Mouse (Mus musculus): ENCODE results near the gene Sema4b.

Sema4b gene

DNA sequence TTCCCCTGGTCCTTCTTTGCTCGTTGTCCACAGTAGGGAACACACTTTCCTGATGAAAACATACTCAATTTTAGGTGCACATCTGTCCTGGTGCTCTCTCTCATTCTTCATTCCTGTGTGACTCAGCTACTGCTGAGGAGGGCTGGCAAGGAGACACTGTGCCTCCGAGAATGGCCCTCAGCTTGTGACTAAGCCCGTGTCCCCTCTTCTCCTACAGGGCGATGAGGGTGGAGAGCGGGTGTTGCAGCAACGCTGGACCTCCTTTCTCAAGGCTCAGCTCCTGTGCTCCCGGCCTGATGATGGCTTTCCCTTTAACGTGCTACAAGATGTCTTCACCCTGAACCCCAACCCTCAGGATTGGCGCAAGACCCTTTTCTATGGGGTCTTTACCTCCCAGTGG is 32.0 kb downstream of the Sema4b start:
- no peak for DNase-seq (ENCODE audit: low spot score)

DNA sequence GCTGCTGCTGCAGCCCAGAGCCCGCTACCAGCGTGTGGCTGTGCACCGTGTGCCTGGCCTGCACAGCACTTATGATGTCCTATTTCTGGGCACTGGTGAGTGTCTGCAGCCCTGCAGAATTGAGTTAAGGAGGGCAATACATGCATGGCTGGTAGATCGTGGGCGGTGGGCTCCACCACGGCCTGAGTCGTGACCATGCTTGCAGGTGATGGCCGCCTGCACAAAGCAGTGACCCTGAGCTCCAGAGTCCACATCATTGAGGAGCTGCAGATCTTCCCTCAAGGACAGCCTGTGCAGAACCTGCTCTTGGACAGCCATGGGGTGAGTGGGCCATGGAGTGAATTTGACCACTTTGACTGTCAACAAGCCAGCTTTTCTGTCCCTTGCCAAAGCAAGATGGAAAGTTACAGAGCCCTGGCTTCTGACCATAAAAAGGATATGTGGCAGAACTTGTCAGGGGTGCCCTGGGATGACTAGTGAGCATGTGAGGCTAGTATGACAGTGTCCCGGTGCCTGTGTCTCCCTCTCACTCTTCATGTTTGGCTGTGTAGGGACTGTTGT is 33.7 kb downstream of the Sema4b start:
- DNase-seq (ENCODE audit: low spot score) = no peak

DNA sequence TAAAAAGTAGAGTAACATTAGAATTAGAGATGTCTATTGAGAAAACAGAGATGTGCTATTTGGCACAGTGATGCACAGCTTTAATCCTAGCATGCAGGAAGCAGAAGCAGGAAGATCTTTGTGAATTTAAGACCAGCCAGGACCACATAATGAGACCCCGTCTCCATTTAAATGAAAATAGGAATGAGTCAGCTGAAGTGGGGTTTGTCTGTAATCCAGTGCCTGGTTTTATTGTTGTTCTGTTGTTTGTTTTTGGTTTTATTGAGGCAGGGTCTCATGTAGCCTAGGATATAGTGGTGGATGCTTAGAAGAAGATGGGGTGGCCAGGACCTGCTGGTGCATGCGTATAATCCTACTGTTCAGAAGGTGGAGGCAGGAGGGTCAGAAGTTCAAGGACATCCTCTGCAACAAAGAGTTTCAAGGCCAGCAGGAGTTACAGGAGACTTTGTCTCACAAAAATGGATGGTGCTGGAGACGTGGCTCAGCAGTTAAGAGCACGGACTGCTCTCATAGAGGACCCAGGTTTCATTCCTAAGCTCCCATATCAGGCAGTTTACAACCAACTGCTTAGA is 34.6 kb downstream of the Sema4b start:
- no peak for DNase-seq (ENCODE audit: low spot score)

- no peak for DNase-seq (ENCODE audit: low spot score)
Measured at GRCm38 (mm10) chr7:80227065-80227464, 40.4 kb downstream of the Sema4b start.

GRCm38 (mm10) chr7:80230196-80230595 is 43.6 kb downstream of the Sema4b start:
- DNase-seq (ENCODE audit: low spot score) = no peak

- DNase-seq (ENCODE audit: low spot score) = no peak
Measured at GRCm38 (mm10) chr7:80231971-80232488, 45.4 kb downstream of the Sema4b start.

GRCm38 (mm10) chr7:80232489-80233029 is 45.9 kb downstream of the Sema4b start, which contains the start of the genes Cib1 and Gdpgp1:
Gene Cib1 (minus strand): TSS chr7:80232813.
Gene Gdpgp1 (plus strand): TSS chr7:80232865.
- peak; percentile 88 for DNase-seq (ENCODE audit: low spot score)

DNA sequence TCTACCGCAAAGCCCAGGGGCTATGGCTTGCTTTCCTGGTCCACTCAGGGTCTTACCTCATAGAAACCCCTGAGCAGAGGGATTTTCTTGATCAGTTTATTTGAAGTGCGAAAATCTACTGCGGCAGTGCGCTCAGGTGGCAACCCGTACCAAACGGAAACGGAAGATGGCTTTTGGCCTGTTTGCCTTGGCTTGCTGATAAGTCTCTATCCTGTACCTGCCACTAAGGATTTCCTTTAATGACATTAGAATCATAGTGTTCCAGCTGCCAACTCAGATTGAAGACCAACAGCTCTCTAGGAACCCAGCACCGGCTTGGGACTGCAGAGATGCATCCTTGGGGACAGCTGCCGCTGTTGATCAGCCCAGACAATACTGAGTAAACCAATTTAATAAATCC is 47.2 kb downstream of the Sema4b start:
- no peak for DNase-seq (ENCODE audit: low spot score)

GRCm38 (mm10) chr7:80238542-80238941 is 51.9 kb downstream of the Sema4b start:
- DNase-seq (ENCODE audit: low spot score) = no peak

DNA sequence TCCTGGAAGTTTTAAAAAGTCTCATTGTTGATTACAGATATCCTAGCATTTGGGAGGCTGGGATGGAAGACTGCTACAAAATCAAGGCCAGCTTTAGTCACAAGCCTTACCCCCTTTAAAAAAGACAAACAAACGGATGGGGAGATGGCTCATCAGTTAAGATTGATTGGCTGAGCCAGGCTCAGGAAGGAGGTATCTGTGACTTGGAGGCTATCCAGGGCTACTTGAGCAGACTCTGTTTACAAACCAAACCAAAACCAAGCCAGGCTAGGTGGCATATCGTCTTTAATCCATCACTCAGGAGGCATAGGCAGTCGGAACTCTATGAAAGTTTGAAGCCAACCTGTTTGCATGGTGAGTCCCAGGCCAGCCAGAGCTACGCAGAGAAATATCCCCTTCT is 55.0 kb downstream of the Sema4b start:
- DNase-seq (ENCODE audit: low spot score) = no peak

DNA sequence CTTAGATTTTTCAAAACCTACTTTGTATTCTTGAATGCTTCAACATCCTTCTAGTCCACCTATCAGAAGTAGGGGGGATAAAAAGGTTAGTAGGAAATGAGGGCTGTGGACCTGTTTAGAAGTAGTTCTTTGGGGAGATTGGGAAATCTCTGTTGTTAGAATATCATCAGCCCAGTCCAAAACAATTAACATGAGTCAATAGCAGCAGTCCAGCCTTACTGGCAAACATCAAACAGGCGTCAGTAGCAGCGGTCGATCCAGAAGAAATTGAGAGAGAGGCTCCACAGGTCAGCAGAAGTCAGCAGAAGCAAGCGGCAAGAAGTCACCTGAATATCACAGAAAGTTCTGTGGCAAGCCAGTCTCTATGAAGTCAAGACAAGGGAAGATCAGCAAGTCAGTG is 58.2 kb downstream of the Sema4b start:
- DNase-seq (ENCODE audit: low spot score) = no peak

- peak; percentile 78 for DNase-seq (ENCODE audit: low spot score)
Measured at GRCm38 (mm10) chr7:80246148-80246721, 59.6 kb downstream of the Sema4b start, which contains the start of gene Ttll13. Gene Ttll13 (plus strand): TSS chr7:80246376.

- DNase-seq (ENCODE audit: low spot score) = no peak
Measured at GRCm38 (mm10) chr7:80246859-80247258, 60.2 kb downstream of the Sema4b start.

- no peak for DNase-seq (ENCODE audit: low spot score)
Measured at GRCm38 (mm10) chr7:80252437-80252836, 65.8 kb downstream of the Sema4b start.

GRCm38 (mm10) chr7:80252886-80253285 is 66.2 kb downstream of the Sema4b start:
- no peak for DNase-seq (ENCODE audit: low spot score)

DNA sequence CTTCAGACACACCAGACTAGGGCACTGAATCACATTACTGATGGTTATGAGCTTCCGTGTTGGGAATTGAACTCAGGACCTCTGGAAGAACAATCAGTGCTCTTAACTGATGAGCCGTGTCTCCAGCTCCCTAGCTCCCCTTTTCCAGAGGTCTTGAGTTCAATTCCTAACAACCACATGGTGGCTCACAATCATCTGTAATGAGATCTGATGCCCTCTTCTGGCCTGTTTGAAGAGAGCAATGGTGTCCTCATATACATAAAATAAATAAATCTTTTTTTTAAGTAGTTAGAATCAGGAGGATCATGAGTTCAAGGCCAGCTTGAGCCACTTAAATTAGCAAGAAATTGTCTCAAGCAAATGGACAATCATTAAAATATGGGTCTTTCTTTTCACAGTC is 69.3 kb downstream of the Sema4b start:
- DNase-seq (ENCODE audit: low spot score) = no peak

GRCm38 (mm10) chr7:80257706-80258105 is 71.1 kb downstream of the Sema4b start:
- DNase-seq (ENCODE audit: low spot score) = no peak

DNA sequence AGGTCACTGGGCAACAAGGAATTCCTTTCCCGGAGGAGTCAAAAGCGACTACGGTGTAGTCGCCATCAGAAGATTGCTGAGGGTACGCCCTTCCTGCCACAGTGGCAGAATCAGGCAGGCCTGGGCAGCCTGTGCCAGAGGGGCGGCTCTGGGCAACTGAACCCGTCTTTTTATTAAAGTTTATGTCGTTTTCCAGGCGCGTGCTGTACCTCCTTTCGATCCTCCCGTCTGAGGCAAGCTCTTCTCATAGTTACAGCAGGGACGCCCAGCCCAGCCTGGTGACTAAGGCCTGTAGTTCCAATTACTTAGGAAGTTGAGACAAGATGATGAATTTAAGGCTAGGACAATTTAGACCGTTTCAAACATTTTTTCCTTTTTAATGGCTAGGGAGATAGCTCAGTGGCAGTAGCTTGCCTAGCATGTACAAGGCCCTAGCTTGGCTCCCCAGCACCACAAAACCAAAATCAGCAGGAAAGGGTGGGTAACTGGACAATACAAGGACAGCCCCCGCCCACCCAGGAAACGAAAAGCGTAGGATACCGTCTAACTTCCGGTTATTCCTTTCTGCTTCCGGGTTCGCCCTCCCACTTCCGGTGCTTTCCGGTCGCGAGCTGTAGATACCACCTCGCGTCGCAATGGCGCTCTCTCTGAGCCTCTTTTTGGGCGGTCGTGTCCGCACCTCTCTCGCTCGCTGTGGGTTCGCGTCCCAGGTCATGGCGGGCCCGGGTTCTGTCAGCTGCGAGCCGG is 74.2 kb downstream of the Sema4b start, which contains the start of gene Ngrn:
Ngrn (plus strand) TSS at position 591 of the 747 bp plus-strand sequence.
- peak; percentile 49 for DNase-seq (ENCODE audit: low spot score)

- no peak for DNase-seq (ENCODE audit: low spot score)
Measured at GRCm38 (mm10) chr7:80261372-80261990, 74.8 kb downstream of the Sema4b start.

DNA sequence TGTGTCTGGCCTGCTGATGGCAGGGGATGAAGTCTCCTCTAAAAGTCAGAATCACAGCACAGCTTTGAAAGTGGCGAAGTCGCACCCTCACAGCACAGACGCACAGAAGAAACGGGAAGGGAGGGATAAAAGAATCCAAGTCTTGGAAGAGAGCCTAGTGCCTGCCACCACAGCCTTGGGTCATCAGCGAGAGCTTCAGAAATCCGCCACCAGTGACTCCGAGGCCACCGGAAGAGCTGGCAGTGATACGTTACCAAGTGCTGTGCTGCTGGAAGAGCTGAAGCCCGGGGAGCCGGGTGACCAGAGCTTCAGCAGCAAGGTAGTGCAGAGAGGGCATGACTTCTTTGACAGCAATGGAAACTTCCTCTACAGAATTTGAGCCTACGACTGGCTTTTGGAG is 78.0 kb downstream of the Sema4b start:
- DNase-seq (ENCODE audit: low spot score) = no peak

GRCm38 (mm10) chr7:80267764-80268163 is 81.1 kb downstream of the Sema4b start:
- DNase-seq (ENCODE audit: low spot score) = no peak
